Mouse (Mus musculus): ENCODE data around the gene Tmc4.
"Not testable (repeated sequence)": the region's sequence is repeated elsewhere in the genome, so short reads cannot be mapped to it uniquely, and the experiment has no call there.

Tmc4 gene

GRCm38 (mm10) chr7:3677342-3677741, at the start of gene Tmc4:
TSS of gene Tmc4 (minus strand) at chr7:3677553.
- DNase-seq (ENCODE audit: low read depth, low spot score): no peak

GRCm38 (mm10) chr7:3725459-3725858, 48.1 kb upstream of the Tmc4 start:
- not testable (repeated sequence) for DNase-seq (ENCODE audit: low read depth, low spot score)

GRCm38 (mm10) chr7:3720268-3720667, 42.9 kb upstream of the Tmc4 start, which contains the start of gene Pirb:
TSS of gene Pirb (minus strand) at chr7:3720391.
- DNase-seq (ENCODE audit: low read depth, low spot score): not testable (repeated sequence)

- DNase-seq (ENCODE audit: low read depth, low spot score): no peak
These were observed 37.9 kb upstream of the Tmc4 start for GRCm38 (mm10) chr7:3715249-3715648.

GRCm38 (mm10) chr7:3712264-3712942, 35.0 kb upstream of the Tmc4 start:
- DNase-seq (ENCODE audit: low read depth, low spot score): no peak

GRCm38 (mm10) chr7:3709000-3709399, 31.6 kb upstream of the Tmc4 start:
- no peak for DNase-seq (ENCODE audit: low read depth, low spot score)

GRCm38 (mm10) chr7:3708447-3708980, 31.2 kb upstream of the Tmc4 start:
- DNase-seq (ENCODE audit: low read depth, low spot score): not testable (repeated sequence)

GRCm38 (mm10) chr7:3707568-3708413, 30.4 kb upstream of the Tmc4 start:
- DNase-seq (ENCODE audit: low read depth, low spot score): no peak

GRCm38 (mm10) chr7:3707027-3707426, 29.7 kb upstream of the Tmc4 start:
- DNase-seq (ENCODE audit: low read depth, low spot score): no peak

GRCm38 (mm10) chr7:3706343-3706934, 29.1 kb upstream of the Tmc4 start:
- DNase-seq (ENCODE audit: low read depth, low spot score): no peak

GRCm38 (mm10) chr7:3705911-3706310, 28.6 kb upstream of the Tmc4 start:
- DNase-seq (ENCODE audit: low read depth, low spot score): no peak

- not testable (repeated sequence) for DNase-seq (ENCODE audit: low read depth, low spot score)
These were observed 28.1 kb upstream of the Tmc4 start for GRCm38 (mm10) chr7:3705461-3705860.

- DNase-seq (ENCODE audit: low read depth, low spot score): no peak
These were observed 27.1 kb upstream of the Tmc4 start for GRCm38 (mm10) chr7:3704475-3704874.

GRCm38 (mm10) chr7:3703879-3704441, 26.6 kb upstream of the Tmc4 start, which contains the start of gene Rps9:
TSS of gene Rps9 (plus strand) at chr7:3703993.
- peak; percentile 98 for DNase-seq (ENCODE audit: low read depth, low spot score)

- no peak for DNase-seq (ENCODE audit: low read depth, low spot score)
These were observed 26.0 kb upstream of the Tmc4 start for GRCm38 (mm10) chr7:3703148-3703878.

GRCm38 (mm10) chr7:3698471-3698870, 21.1 kb upstream of the Tmc4 start:
- DNase-seq (ENCODE audit: low read depth, low spot score): no peak

- DNase-seq (ENCODE audit: low read depth, low spot score): not testable (repeated sequence)
These were observed 17.6 kb upstream of the Tmc4 start for GRCm38 (mm10) chr7:3694949-3695305.

- peak; percentile 88 for DNase-seq (ENCODE audit: low read depth, low spot score)
These were observed 17.0 kb upstream of the Tmc4 start for GRCm38 (mm10) chr7:3694076-3694948.

GRCm38 (mm10) chr7:3693809-3694075, 16.4 kb upstream of the Tmc4 start:
- no peak for DNase-seq (ENCODE audit: low read depth, low spot score)

All from mesoderm, embryonic 11.5 days (tissue).